Mouse (Mus musculus) myocyte (in vitro differentiated cells): ENCODE data around the gene Wrnip1.

ENCODE experiments used
- E2F4 ChIP-seq: IDR thresholded peaks from one replicate; pipeline ENCODE4 v1.6.1; 2011; ENCODE audit warnings: mild to moderate bottlenecking, control low read depth, moderate library complexity; ENCODE audit not compliant: insufficient read depth
- MAX ChIP-seq: IDR thresholded peaks from one replicate; pipeline ENCODE4 v1.6.1; 2011; ENCODE audit warnings: low read depth, mild to moderate bottlenecking, control low read depth
- MYOD1 ChIP-seq, 3 experiments: IDR thresholded peaks; one replicate each; pipeline ENCODE4 v1.6.1; 2011; ENCODE audit warnings: control low read depth in 2 of 3, low read depth in 2 of 3, mild to moderate bottlenecking in 2 of 3, moderate library complexity in 1 of 3; ENCODE audit not compliant: insufficient read length in 2 of 3, control insufficient read depth in 1 of 3
- MYOG ChIP-seq, 3 experiments: IDR thresholded peaks; one replicate each; pipeline ENCODE4 v1.6.1; 2011; ENCODE audit warnings: control low read depth in 2 of 3, low read depth in 2 of 3, mild to moderate bottlenecking in 2 of 3; ENCODE audit not compliant: insufficient read length in 2 of 3, control insufficient read depth in 1 of 3, insufficient read depth in 1 of 3
- POLR2A ChIP-seq: IDR thresholded peaks from one replicate; pipeline ENCODE4 v1.6.1; 2011; ENCODE audit warnings: low read depth, mild to moderate bottlenecking, control low read depth, moderate library complexity; ENCODE audit not compliant: insufficient read length
- POLR2AphosphoS2 ChIP-seq: IDR thresholded peaks from one replicate; pipeline ENCODE4 v1.6.1; 2011; ENCODE audit warnings: low read depth, control low read depth; ENCODE audit not compliant: insufficient read length
- REST ChIP-seq: IDR thresholded peaks from one replicate; pipeline ENCODE4 v1.6.1; 2011; ENCODE audit warnings: mild to moderate bottlenecking, control low read depth, moderate library complexity; ENCODE audit not compliant: insufficient read depth, insufficient read length
- SRF ChIP-seq: IDR thresholded peaks from one replicate; pipeline ENCODE4 v1.6.1; 2011; ENCODE audit warnings: low read depth; ENCODE audit not compliant: control insufficient read depth, insufficient read length
- TCF12 ChIP-seq: IDR thresholded peaks from one replicate; pipeline ENCODE4 v1.6.1; 2011; ENCODE audit warnings: mild to moderate bottlenecking, control low read depth; ENCODE audit not compliant: poor library complexity, insufficient read depth, severe bottlenecking
- USF1 ChIP-seq: IDR thresholded peaks from one replicate; pipeline ENCODE4 v1.6.1; 2011; ENCODE audit warnings: low read depth, mild to moderate bottlenecking, control low read depth, moderate library complexity

GRCm38 (mm10) chr13:32866484-32866883 lies 64.6 kb downstream of the Wrnip1 start:
- TF ChIP-seq MAX (no peak), E2F4 (no peak), POLR2A (no peak), SRF (no peak), POLR2AphosphoS2 (no peak), TCF12 (no peak), MYOD1 (IDR thresholded peaks at IDR 0.05; ENCODE audit: control insufficient read depth in 1 of 3, insufficient read length in 2 of 3, low read depth in 2 of 3) (no peak), REST (no peak), MYOG (IDR thresholded peaks at IDR 0.05; ENCODE audit: control insufficient read depth in 1 of 3, insufficient read depth in 1 of 3, insufficient read length in 2 of 3, low read depth in 2 of 3) (no peak), USF1 (no peak)
